Mouse (Mus musculus) limb, embryonic 10.5 days (tissue): ENCODE data around the gene Mmd2. TPM values are rescaled to one million over a fixed set of nuclear protein-coding genes. Genes with fewer than 3 reads are reported as not detected.

ENCODE experiments used
- DNase-seq: peaks from one replicate; pipeline ENCODE4 v3.0.0-alpha.2; 2017; ENCODE audit warnings: low spot score
- H3K27ac ChIP-seq: fragments of 300-500 bp; sonication (generic); 2 replicates; pipeline ENCODE4 v1.5.1; 2016; ENCODE audit warnings: mild to moderate bottlenecking
- H3K27me3 ChIP-seq: fragments of 300-500 bp; sonication (generic); 2 replicates; pipeline ENCODE4 v1.6.1; 2016; ENCODE audit warnings: low read depth, mild to moderate bottlenecking; ENCODE audit not compliant: poor library complexity, severe bottlenecking
- H3K36me3 ChIP-seq: fragments of 300-500 bp; sonication (generic); 2 replicates; pipeline ENCODE4 v1.6.1; 2016; ENCODE audit warnings: mild to moderate bottlenecking, moderate library complexity
- H3K4me1 ChIP-seq: fragments of 300-500 bp; sonication (generic); 2 replicates; pipeline ENCODE4 v1.6.1; 2016
- H3K4me3 ChIP-seq: fragments of 300-500 bp; sonication (generic); 2 replicates; pipeline ENCODE4 v1.5.1; 2016; ENCODE audit warnings: mild to moderate bottlenecking, moderate library complexity
- H3K9me3 ChIP-seq: fragments of 300-500 bp; sonication (generic); replicated peaks from 2 replicates; pipeline ENCODE4 v1.6.1; 2016; ENCODE audit warnings: mild to moderate bottlenecking
- WGBS: fragments of 180-500 bp; shearing (Covaris S2); methylation state at CpG from one replicate; pipeline ENCODE4 v1.1.7; 2016; 5-methylcytosine and 5-hydroxymethylcytosine counted together
- polyA plus RNA-seq: library from polyadenylated mRNA; unstranded; fragments of >200 nt; fragmentation: Nextera tagmentation; extraction: Ambion mirVana; gene quantifications from 2 replicates; pipeline ENCODE4 v1.2.1, GENCODE M21; 2016

The Mmd2 gene
- polyA plus RNA-seq, 1 experiment from 2014 or later, result 0.28 TPM

DNA sequence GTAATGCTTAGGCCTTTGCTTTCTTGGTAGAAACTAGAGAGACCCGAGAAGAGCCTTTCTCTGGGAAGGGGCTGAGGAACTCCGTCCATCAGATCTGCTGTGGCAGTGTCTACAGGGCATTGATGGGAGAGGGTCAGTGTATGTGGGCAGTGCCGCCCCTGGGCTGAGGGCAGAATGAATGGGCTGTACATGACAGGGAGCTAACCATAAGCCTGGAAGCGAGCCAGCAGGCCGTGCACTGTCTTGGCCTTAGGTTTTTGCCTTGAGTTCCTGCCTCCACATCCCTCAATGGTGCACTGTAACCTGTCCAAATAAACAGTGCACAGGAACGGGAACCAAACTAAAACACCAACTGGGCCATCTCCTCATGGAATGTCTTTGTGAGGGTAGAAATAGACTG lies 11.9 kb downstream of the Mmd2 start:
- Histone ChIP-seq H3K4me3 (no peak overlapping the region), H3K27me3 (no peaks in the 10 kb centered on the region), H3K4me1 (peaks cover 13% of the 10 kb centered on the region), H3K9me3 (no peaks in the 10 kb centered on the region), H3K27ac (no peak overlapping the region), H3K36me3 (no peaks in the 10 kb centered on the region)
- WGBS, result 89% methylated on average over 6 of the region's 6 CpGs
- no peak for DNase-seq

GRCm38 (mm10) chr5:142595698-142596097 lies 12.9 kb downstream of the Mmd2 start:
- 89% methylated on average over 3 of the region's 3 CpGs for WGBS
- Histone ChIP-seq H3K4me3 (no peak overlapping the region), H3K27me3 (no peaks in the 10 kb centered on the region), H3K4me1 (peaks cover 13% of the 10 kb centered on the region), H3K9me3 (no peaks in the 10 kb centered on the region), H3K27ac (no peak overlapping the region), H3K36me3 (no peaks in the 10 kb centered on the region)
- DNase-seq, result no peak

GRCm38 (mm10) chr5:142590953-142591616 lies 17.5 kb downstream of the Mmd2 start:
- DNase-seq, result no peak
- H3K9me3 ChIP-seq, result no peaks in the 10 kb centered on the region
- H3K4me3 ChIP-seq, result no peak overlapping the region
- peaks cover 20% of the 10 kb centered on the region for H3K4me1 ChIP-seq
- WGBS, result 88% methylated on average over 6 of the region's 6 CpGs
- no peak overlapping the region for H3K27ac ChIP-seq
- no peaks in the 10 kb centered on the region for H3K27me3 ChIP-seq
- no peaks in the 10 kb centered on the region for H3K36me3 ChIP-seq

DNA sequence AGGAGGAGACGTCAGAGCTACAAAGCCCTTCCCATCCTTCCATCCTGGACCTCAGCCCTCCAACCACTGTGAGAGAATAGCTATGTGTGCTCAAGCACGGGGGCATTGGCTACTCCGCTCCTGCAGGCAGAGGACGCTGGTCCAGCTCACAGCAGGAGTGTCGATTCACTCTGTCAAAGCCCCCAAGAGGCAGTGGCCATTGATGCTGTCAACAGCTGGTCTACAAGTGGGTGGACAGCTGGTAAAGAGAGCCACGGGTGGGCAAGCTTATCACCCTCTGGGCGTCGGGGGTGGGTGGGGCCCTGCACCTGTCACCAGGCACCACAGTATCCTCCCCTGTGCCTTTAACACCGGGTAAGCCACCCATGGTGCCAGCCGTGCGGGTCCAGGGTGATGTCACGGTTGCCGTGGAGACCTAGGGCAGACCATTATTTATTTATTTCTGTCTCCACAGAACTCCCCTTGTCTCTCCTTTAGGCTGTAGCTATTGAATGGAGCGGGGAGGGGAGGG lies 24.9 kb downstream of the Mmd2 start:
- WGBS, result 74% methylated on average over 14 of the region's 14 CpGs

DNA sequence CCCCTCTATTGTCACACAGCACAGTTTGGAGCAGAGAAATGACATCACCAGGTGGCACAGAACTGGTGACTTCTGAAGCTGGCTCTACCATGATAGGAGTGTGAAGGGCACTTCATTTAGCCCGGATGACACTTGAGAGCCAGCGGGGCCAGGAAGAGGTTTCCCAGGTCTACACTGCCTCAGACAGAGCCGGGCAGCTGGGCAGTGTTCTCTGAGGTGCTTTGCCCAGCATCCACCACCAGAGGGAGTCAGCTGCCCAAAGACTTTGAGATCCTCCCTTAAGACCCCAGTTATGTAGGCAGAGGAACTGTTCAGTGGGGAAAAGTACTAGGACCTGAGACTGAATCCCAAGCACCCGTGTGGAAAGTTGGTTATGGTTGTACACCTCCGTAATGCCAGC lies 27.1 kb downstream of the Mmd2 start:
- H3K36me3 ChIP-seq, result no peaks in the 10 kb centered on the region
- H3K9me3 ChIP-seq, result no peaks in the 10 kb centered on the region
- no peak overlapping the region for H3K27ac ChIP-seq
- H3K4me1 ChIP-seq, result no peaks in the 10 kb centered on the region
- no peak overlapping the region for H3K4me3 ChIP-seq
- no peaks in the 10 kb centered on the region for H3K27me3 ChIP-seq
- 22% methylated on average over 5 of the region's 5 CpGs for whole genome bisulfite sequencing
- peak; percentile 77 for DNase-seq

More for the DNA sequence above, 24.9 kb downstream of the Mmd2 start:
- H3K4me1 ChIP-seq, result no peaks in the 10 kb centered on the region
- no peaks in the 10 kb centered on the region for H3K9me3 ChIP-seq
- H3K36me3 ChIP-seq, result no peaks in the 10 kb centered on the region
- no peaks in the 10 kb centered on the region for H3K27me3 ChIP-seq
- H3K4me3 ChIP-seq, result no peak overlapping the region
- DNase-seq, result no peak
- no peak overlapping the region for H3K27ac ChIP-seq

- no peak for DNase-seq
- Histone ChIP-seq H3K27ac (no peak overlapping the region), H3K4me1 (no peaks in the 10 kb centered on the region), H3K27me3 (no peaks in the 10 kb centered on the region), H3K9me3 (no peaks in the 10 kb centered on the region), H3K4me3 (no peak overlapping the region), H3K36me3 (no peaks in the 10 kb centered on the region)
- 87% methylated on average over 10 of the region's 10 CpGs for WGBS
These were observed 30.4 kb downstream of the Mmd2 start for GRCm38 (mm10) chr5:142578192-142578591.

DNA sequence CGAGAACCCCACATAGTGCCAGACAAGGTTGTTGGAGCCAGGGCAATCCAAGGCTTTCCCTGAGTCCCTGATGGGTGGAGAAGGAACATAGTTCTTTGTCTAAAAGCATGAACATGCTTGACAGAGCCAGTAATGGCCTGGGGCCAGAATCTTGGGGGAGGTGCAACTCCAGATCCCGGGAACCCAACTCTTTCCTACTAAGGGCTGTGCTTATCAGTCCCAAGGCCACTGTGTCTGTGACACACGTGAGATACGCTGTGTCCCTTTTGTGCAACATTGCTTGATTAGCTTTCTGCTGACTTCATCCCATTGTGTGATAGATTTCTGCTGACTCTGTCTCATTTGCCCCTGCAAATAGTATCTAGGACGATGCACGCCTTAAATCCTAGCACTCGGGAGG lies 31.8 kb downstream of the Mmd2 start:
- 90% methylated on average over 7 of the region's 7 CpGs for WGBS
- Histone ChIP-seq H3K27me3 (no peaks in the 10 kb centered on the region), H3K27ac (no peak overlapping the region), H3K36me3 (no peaks in the 10 kb centered on the region), H3K4me3 (no peak overlapping the region), H3K9me3 (no peaks in the 10 kb centered on the region), H3K4me1 (no peaks in the 10 kb centered on the region)
- no peak for DNase-seq

DNA sequence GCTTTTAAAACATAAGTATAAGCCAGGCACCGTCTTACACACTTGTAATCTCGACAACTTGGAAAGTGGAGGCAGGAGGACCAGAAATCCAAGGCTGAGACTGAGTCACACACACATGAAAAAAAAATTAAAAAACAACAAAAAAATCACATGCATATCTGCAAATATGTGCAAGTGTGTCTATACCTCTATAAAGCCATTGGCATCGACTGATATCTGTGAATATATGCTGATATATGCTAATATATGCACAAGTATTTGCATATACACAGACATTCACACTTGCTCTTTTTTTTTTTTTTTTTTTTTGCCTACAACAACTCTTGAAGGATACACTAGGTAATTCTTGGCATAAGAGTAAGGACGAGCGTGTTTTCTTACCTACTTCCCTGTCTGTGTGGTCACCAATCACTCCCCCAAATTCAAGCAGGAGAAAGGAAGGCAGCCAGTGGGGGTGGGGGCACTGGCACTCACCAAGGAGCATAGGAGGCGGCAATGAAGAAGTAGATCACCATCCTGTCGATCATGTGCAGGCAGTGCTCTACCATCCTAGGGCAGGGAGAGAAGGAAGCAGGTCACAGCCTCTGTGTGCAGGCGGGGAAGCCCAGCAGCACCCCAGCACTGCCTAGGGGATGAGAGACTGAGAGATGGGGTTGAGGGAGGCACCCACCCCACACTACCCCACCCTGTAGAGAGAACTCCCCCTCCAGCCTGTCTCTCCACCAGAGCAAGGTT lies 34.1 kb downstream of the Mmd2 start:
- no peak for DNase-seq
- Histone ChIP-seq H3K27ac (no peak overlapping the region), H3K9me3 (no peaks in the 10 kb centered on the region), H3K27me3 (no peaks in the 10 kb centered on the region), H3K4me1 (no peaks in the 10 kb centered on the region), H3K36me3 (no peaks in the 10 kb centered on the region), H3K4me3 (no peak overlapping the region)
- 84% methylated on average over 8 of the region's 8 CpGs for WGBS

DNA sequence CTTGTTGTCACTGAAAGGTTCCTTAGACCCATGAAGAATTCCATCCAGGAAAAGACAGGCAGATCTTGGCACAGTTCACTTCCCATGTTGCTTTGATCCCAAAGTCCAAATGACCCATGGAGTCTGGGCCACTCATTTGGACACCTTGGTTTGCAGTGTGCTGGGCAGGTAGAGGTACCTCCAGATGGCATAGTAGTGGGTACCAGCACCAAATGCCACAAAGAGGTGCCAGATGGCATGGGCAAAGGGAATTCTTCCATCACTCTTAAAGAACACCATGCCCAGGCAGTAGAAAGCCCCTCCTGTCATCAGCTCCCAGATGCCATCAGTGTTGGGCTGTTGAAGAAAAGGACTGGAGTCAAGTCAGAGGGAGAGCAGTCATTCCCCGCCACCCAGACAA lies 44.0 kb downstream of the Mmd2 start:
- Histone ChIP-seq H3K27ac (no peak overlapping the region), H3K4me1 (no peaks in the 10 kb centered on the region), H3K27me3 (no peaks in the 10 kb centered on the region), H3K9me3 (0 out of 2 replicates have a peak, but pooled peaks cover 2% of the 10 kb centered on the region), H3K36me3 (no peaks in the 10 kb centered on the region), H3K4me3 (no peak overlapping the region)
- 94% methylated on average over 1 of the region's 1 CpGs for WGBS
- DNase-seq, result no peak

DNA sequence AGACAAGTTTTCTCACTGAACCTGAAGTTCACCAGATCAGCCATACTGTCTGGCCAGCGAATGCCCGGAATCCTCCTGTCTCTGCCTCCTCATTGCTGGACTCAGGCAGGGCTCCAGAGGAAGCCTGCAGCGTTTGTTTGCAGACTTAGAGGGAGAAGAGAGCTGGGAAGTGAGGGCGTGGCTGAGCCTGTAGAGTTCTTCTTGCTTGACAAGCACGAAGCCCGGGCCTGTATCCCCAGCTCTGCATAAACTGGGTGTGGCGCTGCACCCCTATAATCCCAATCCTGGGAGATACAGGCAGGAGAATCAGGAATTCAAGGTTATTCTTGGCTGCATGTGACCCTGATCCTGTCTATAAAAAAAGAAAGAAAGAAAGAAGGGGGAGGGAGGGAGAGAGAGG lies 48.3 kb downstream of the Mmd2 start:
- Histone ChIP-seq H3K27me3 (no peaks in the 10 kb centered on the region), H3K9me3 (no peaks in the 10 kb centered on the region), H3K36me3 (no peaks in the 10 kb centered on the region), H3K27ac (no peak overlapping the region), H3K4me3 (no peak overlapping the region), H3K4me1 (no peaks in the 10 kb centered on the region)
- 51% methylated on average over 7 of the region's 7 CpGs for WGBS
- no peak for DNase-seq

GRCm38 (mm10) chr5:142557397-142558067 lies 51.1 kb downstream of the Mmd2 start:
- H3K27me3 ChIP-seq, result no peaks in the 10 kb centered on the region

DNA sequence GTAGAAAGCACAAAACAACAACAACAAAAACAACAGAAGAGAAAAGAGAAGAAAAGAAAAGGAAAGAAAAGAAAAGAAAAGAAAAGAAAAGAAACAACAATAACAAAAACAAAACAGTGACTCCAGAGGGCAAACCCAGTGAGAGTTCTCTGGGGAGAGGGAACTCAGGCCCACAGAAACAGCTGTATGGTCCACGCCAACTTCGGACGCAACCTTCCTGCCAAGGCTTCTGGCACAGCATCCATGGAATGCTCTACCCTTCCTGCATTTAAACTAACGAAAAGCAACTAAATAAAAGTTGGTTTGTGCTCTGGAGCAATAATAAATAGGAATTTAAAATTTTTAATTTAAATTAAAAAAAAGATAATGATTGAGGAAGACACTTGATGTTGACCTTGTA lies 51.9 kb downstream of the Mmd2 start:
- WGBS, result 95% methylated on average over 4 of the region's 4 CpGs
- Histone ChIP-seq H3K4me1 (no peaks in the 10 kb centered on the region), H3K36me3 (no peaks in the 10 kb centered on the region), H3K27ac (no peak overlapping the region), H3K27me3 (no peaks in the 10 kb centered on the region), H3K9me3 (no peaks in the 10 kb centered on the region), H3K4me3 (no peak overlapping the region)
- DNase-seq, result no peak

More at GRCm38 (mm10) chr5:142557397-142558067, 51.1 kb downstream of the Mmd2 start:
- Histone ChIP-seq H3K36me3 (no peaks in the 10 kb centered on the region), H3K27ac (no peak overlapping the region), H3K4me3 (no peak overlapping the region), H3K9me3 (no peaks in the 10 kb centered on the region), H3K4me1 (no peaks in the 10 kb centered on the region)
- 30% methylated on average over 20 of the region's 21 CpGs for WGBS
- DNase-seq, result peak; percentile 89

GRCm38 (mm10) chr5:142555866-142556265 lies 52.7 kb downstream of the Mmd2 start:
- 85% methylated on average over 5 of the region's 5 CpGs for WGBS

More at GRCm38 (mm10) chr5:142555866-142556265, 52.7 kb downstream of the Mmd2 start:
- no peak overlapping the region for H3K27ac ChIP-seq
- peaks cover 4% of the 10 kb centered on the region for H3K4me1 ChIP-seq
- no peak for DNase-seq
- no peaks in the 10 kb centered on the region for H3K36me3 ChIP-seq
- no peaks in the 10 kb centered on the region for H3K27me3 ChIP-seq
- no peak overlapping the region for H3K4me3 ChIP-seq
- no peaks in the 10 kb centered on the region for H3K9me3 ChIP-seq
